Mouse (Mus musculus): ENCODE data around the gene Podn. TPM values are rescaled to one million over a fixed set of nuclear protein-coding genes. Genes with fewer than 3 reads are reported as not detected.
A peak's percentile ranks its signal among the peaks of the same experiment; 100 is the strongest.

The Podn gene
- polyA plus RNA-seq, 1 experiment = 29.8 TPM

GRCm38 (mm10) chr4:107988931-107989330 is 107.3 kb downstream of the Podn start:
- Histone ChIP-seq H3K4me1 (ENCODE audit: control insufficient read depth, insufficient read depth, low read length) (no peaks in the 10 kb centered on the region), H3K27me3 (replicated peaks; ENCODE audit: control insufficient read depth, insufficient read depth, low read length) (no peaks in the 10 kb centered on the region), H3K27ac (ENCODE audit: insufficient read depth, low read depth, low read length) (no peak overlapping the region), H3K36me3 (ENCODE audit: control insufficient read depth, insufficient read depth, low read length) (no peaks in the 10 kb centered on the region), H3K4me3 (ENCODE audit: insufficient read depth, low read depth, low read length) (no peak overlapping the region)
- TF ChIP-seq POLR2A (IDR thresholded peaks at IDR 0.05; ENCODE audit: low read depth, low read length) (no peak), CTCF (conservative IDR thresholded peaks at IDR 0.05; ENCODE audit: insufficient read depth, insufficient read length, low read depth, low read length) (no peak)
- 74% methylated on average over 8 of the region's 8 CpGs for WGBS
- no peak for DNase-seq

GRCm38 (mm10) chr4:107986386-107987168 is 109.7 kb downstream of the Podn start:
- 96% methylated on average over 11 of the region's 11 CpGs for WGBS

GRCm38 (mm10) chr4:107985812-107986211 is 110.4 kb downstream of the Podn start:
- no peak overlapping the region for H3K27ac ChIP-seq (ENCODE audit: insufficient read depth, low read depth, low read length)
- no peaks in the 10 kb centered on the region for H3K27me3 ChIP-seq (replicated peaks; ENCODE audit: control insufficient read depth, insufficient read depth, low read length)
- no peak for TF ChIP-seq CTCF (conservative IDR thresholded peaks at IDR 0.05; ENCODE audit: insufficient read depth, insufficient read length, low read depth, low read length)
- no peak for TF ChIP-seq POLR2A (IDR thresholded peaks at IDR 0.05; ENCODE audit: low read depth, low read length)
- no peak overlapping the region for H3K4me3 ChIP-seq (ENCODE audit: insufficient read depth, low read depth, low read length)
- DNase-seq = no peak
- 96% methylated on average over 5 of the region's 5 CpGs for WGBS
- no peaks in the 10 kb centered on the region for H3K4me1 ChIP-seq (ENCODE audit: control insufficient read depth, insufficient read depth, low read length)
- H3K36me3 ChIP-seq (ENCODE audit: control insufficient read depth, insufficient read depth, low read length) = no peaks in the 10 kb centered on the region

More at GRCm38 (mm10) chr4:107986386-107987168, 109.7 kb downstream of the Podn start:
- Histone ChIP-seq H3K36me3 (ENCODE audit: control insufficient read depth, insufficient read depth, low read length) (no peaks in the 10 kb centered on the region), H3K27ac (ENCODE audit: insufficient read depth, low read depth, low read length) (no peak overlapping the region), H3K27me3 (replicated peaks; ENCODE audit: control insufficient read depth, insufficient read depth, low read length) (no peaks in the 10 kb centered on the region), H3K4me3 (ENCODE audit: insufficient read depth, low read depth, low read length) (no peak overlapping the region), H3K4me1 (ENCODE audit: control insufficient read depth, insufficient read depth, low read length) (no peaks in the 10 kb centered on the region)
- no peak for DNase-seq
- TF ChIP-seq POLR2A (IDR thresholded peaks at IDR 0.05; ENCODE audit: low read depth, low read length) (no peak), CTCF (conservative IDR thresholded peaks at IDR 0.05; ENCODE audit: insufficient read depth, insufficient read length, low read depth, low read length) (no peak)

- Histone ChIP-seq H3K4me3 (ENCODE audit: insufficient read depth, low read depth, low read length) (no peak overlapping the region), H3K27me3 (replicated peaks; ENCODE audit: control insufficient read depth, insufficient read depth, low read length) (no peaks in the 10 kb centered on the region), H3K36me3 (ENCODE audit: control insufficient read depth, insufficient read depth, low read length) (no peaks in the 10 kb centered on the region), H3K4me1 (ENCODE audit: control insufficient read depth, insufficient read depth, low read length) (no peaks in the 10 kb centered on the region), H3K27ac (ENCODE audit: insufficient read depth, low read depth, low read length) (peak overlapping the region; percentile 42; the same call in 1 of the 2 replicates)
- TF ChIP-seq CTCF (conservative IDR thresholded peaks at IDR 0.05; ENCODE audit: insufficient read depth, insufficient read length, low read depth, low read length) = no peak
- TF ChIP-seq POLR2A (IDR thresholded peaks at IDR 0.05; ENCODE audit: low read depth, low read length) = no peak
- WGBS = 45% methylated on average over 7 of the region's 7 CpGs
- peak; percentile 82 for DNase-seq
Measured at GRCm38 (mm10) chr4:107984282-107984981, 111.8 kb downstream of the Podn start.

GRCm38 (mm10) chr4:107983717-107984116 is 112.5 kb downstream of the Podn start:
- Histone ChIP-seq H3K36me3 (ENCODE audit: control insufficient read depth, insufficient read depth, low read length) (no peaks in the 10 kb centered on the region), H3K4me1 (ENCODE audit: control insufficient read depth, insufficient read depth, low read length) (no peaks in the 10 kb centered on the region), H3K4me3 (ENCODE audit: insufficient read depth, low read depth, low read length) (no peak overlapping the region), H3K27ac (ENCODE audit: insufficient read depth, low read depth, low read length) (peak overlapping the region; percentile 42; the same call in 1 of the 2 replicates), H3K27me3 (replicated peaks; ENCODE audit: control insufficient read depth, insufficient read depth, low read length) (no peaks in the 10 kb centered on the region)
- DNase-seq = peak; percentile 53
- TF ChIP-seq POLR2A (IDR thresholded peaks at IDR 0.05; ENCODE audit: low read depth, low read length) (no peak), CTCF (conservative IDR thresholded peaks at IDR 0.05; ENCODE audit: insufficient read depth, insufficient read length, low read depth, low read length) (no peak)
- 65% methylated on average over 1 of the region's 1 CpGs for WGBS

- H3K27me3 ChIP-seq (replicated peaks; ENCODE audit: control insufficient read depth, insufficient read depth, low read length) = no peaks in the 10 kb centered on the region
- no peaks in the 10 kb centered on the region for H3K36me3 ChIP-seq (ENCODE audit: control insufficient read depth, insufficient read depth, low read length)
- no peaks in the 10 kb centered on the region for H3K4me1 ChIP-seq (ENCODE audit: control insufficient read depth, insufficient read depth, low read length)
- 69% methylated on average over 6 of the region's 6 CpGs for WGBS
- no peak for TF ChIP-seq CTCF (conservative IDR thresholded peaks at IDR 0.05; ENCODE audit: insufficient read depth, insufficient read length, low read depth, low read length)
- no peak for TF ChIP-seq POLR2A (IDR thresholded peaks at IDR 0.05; ENCODE audit: low read depth, low read length)
- H3K4me3 ChIP-seq (ENCODE audit: insufficient read depth, low read depth, low read length) = no peak overlapping the region
- peak overlapping the region; percentile 17; the same call in 1 of the 2 replicates for H3K27ac ChIP-seq (ENCODE audit: insufficient read depth, low read depth, low read length)
- DNase-seq = no peak
Measured at GRCm38 (mm10) chr4:107980002-107980600, 116.1 kb downstream of the Podn start.

GRCm38 (mm10) chr4:107979530-107979929 is 116.7 kb downstream of the Podn start:
- 42% methylated on average over 2 of the region's 2 CpGs for WGBS
- peak; percentile 74 for DNase-seq
- TF ChIP-seq CTCF (conservative IDR thresholded peaks at IDR 0.05; ENCODE audit: insufficient read depth, insufficient read length, low read depth, low read length) = no peak
- TF ChIP-seq POLR2A (IDR thresholded peaks at IDR 0.05; ENCODE audit: low read depth, low read length) = no peak
- Histone ChIP-seq H3K27me3 (replicated peaks; ENCODE audit: control insufficient read depth, insufficient read depth, low read length) (no peaks in the 10 kb centered on the region), H3K27ac (ENCODE audit: insufficient read depth, low read depth, low read length) (no peak overlapping the region; the same call in 1 of the 2 replicates), H3K36me3 (ENCODE audit: control insufficient read depth, insufficient read depth, low read length) (no peaks in the 10 kb centered on the region), H3K4me1 (ENCODE audit: control insufficient read depth, insufficient read depth, low read length) (no peaks in the 10 kb centered on the region), H3K4me3 (ENCODE audit: insufficient read depth, low read depth, low read length) (no peak overlapping the region)
